Mouse (Mus musculus): ENCODE results near the gene Rufy1. TPM values are rescaled to one million over a fixed set of nuclear protein-coding genes. Genes with fewer than 3 reads are reported as not detected.
A peak's percentile ranks its signal among the peaks of the same experiment; 100 is the strongest.

Rufy1 gene
- total and polyA plus RNA-seq, 3 experiments = 17.8 to 18.4 TPM; not detected in 1

DNA sequence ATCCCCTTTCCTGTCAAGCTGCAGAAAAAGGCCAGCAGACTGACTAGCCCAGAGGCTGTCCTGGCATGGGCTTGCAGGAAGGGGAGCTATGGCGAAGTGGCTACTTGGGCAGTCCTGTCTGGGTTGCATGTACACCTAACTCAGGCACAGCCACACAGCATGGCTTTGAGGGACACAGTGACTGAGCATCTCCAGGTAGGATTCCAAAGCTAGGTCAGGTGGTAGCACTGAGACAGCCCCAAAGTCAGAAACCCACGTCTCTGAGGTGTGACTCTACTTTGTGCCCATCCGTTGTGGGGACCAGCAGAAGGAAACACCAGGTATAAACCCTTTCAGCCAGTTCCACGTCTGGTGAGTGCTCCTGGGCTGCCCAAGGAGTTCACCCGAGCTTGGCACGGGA, 37.6 kb downstream of the Rufy1 start:
- H3K36me3 ChIP-seq (ENCODE audit: control insufficient read depth in 1 of 2, insufficient read depth in 2 of 2, low read length in 2 of 2) = no peaks in the 10 kb centered on the region; a peak in 1 of 4 replicates
- no peaks in the 10 kb centered on the region for H3K79me2 ChIP-seq (ENCODE audit: control insufficient read depth, insufficient read depth, low read length, poor library complexity)
- TF ChIP-seq POLR2AphosphoS2 (IDR thresholded peaks at IDR 0.05; ENCODE audit: low read length) = no peak
- no peak for TF ChIP-seq ZKSCAN1 (IDR thresholded peaks at IDR 0.05; ENCODE audit: low read depth, low read length)
- TF ChIP-seq ZMIZ1 (IDR thresholded peaks at IDR 0.05; ENCODE audit: low read depth, low read length) = no peak
- no peak for TF ChIP-seq MEF2A (IDR thresholded peaks at IDR 0.05; ENCODE audit: extremely low read depth, insufficient replicate concordance, low read depth, low read length, poor library complexity, severe bottlenecking)
- TF ChIP-seq TCF12 (IDR thresholded peaks at IDR 0.05; ENCODE audit: low read depth, low read length) = no peak
- TF ChIP-seq GATA1 (IDR thresholded peaks at IDR 0.05; ENCODE audit: low read depth, low read length) = no peak
- TF ChIP-seq ETS1 (IDR thresholded peaks at IDR 0.05; ENCODE audit: low read depth, low read length) = no peak
- TF ChIP-seq MYC (IDR thresholded peaks at IDR 0.05; ENCODE audit: low read depth, low read length) = no peak
- TF ChIP-seq MXI1 (IDR thresholded peaks at IDR 0.05; ENCODE audit: low read depth, low read length) = no peak
- TF ChIP-seq SMC3 (IDR thresholded peaks at IDR 0.05; ENCODE audit: low read depth, low read length) = no peak
- no peak for TF ChIP-seq SIN3A (IDR thresholded peaks at IDR 0.05; ENCODE audit: low read length)
- no peak for TF ChIP-seq USF1 (IDR thresholded peaks at IDR 0.05; ENCODE audit: low read depth, low read length)
- no peaks in the 10 kb centered on the region for H3K27me3 ChIP-seq (ENCODE audit: control insufficient read depth in 1 of 2, insufficient read depth in 2 of 2, low read length in 2 of 2)
- DNase-seq (ENCODE audit: low read depth, low spot score) = no peak
- no peaks in the 10 kb centered on the region; a peak in 1 of 4 replicates for H3K4me1 ChIP-seq (ENCODE audit: control insufficient read depth in 1 of 2, insufficient read depth in 2 of 2, low read length in 2 of 2)
- no peaks in the 10 kb centered on the region for H3K9me3 ChIP-seq (replicated peaks; ENCODE audit: insufficient read depth, low read length)
- H3K9ac ChIP-seq (ENCODE audit: control insufficient read depth, low read depth, low read length, poor library complexity, severe bottlenecking) = no peak overlapping the region
- no peak overlapping the region for H3K4me3 ChIP-seq (ENCODE audit: control insufficient read depth in 1 of 2, insufficient read depth in 1 of 2, low read depth in 2 of 2, low read length in 2 of 2)
- no peak overlapping the region for H3K27ac ChIP-seq (ENCODE audit: control insufficient read depth, low read depth, low read length)

DNA sequence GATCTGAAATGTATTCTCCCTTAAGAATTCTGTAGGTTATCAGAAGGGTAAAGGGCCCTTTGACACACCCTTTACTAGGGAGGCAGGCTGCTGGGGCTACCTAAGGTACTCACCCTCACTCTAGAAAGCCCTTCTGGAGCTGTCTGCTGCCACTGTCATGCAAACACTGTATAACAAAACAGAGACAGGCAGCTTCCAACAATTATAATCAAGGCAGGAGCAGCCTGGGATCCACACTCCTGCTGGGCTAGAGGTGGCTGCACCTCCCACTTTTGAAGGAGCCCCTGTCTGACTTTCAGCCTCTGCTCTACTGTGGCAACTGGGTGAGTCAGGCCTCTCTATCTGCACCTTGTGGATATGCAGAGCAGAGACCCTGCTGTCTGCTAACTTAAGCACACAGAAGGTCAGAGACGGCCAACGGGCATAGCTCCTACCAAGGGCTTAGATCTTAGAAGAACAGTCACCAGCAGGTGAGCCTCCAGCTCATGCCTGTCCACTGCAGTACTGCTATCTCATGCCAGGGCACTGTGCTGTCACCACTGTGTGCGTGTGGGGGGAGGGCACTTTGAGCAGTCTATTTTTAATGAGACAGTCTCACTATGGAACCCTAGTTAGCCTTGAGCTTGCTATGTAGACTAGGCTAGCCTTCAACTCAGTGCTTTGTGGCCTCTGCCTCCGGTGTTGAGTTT, 39.5 kb downstream of the Rufy1 start:
- no peak for DNase-seq (ENCODE audit: low read depth, low spot score)
- Histone ChIP-seq H3K27ac (ENCODE audit: control insufficient read depth, low read depth, low read length) (no peak overlapping the region), H3K4me1 (ENCODE audit: control insufficient read depth in 1 of 2, insufficient read depth in 2 of 2, low read length in 2 of 2) (no peaks in the 10 kb centered on the region; a peak in 1 of 4 replicates), H3K36me3 (ENCODE audit: control insufficient read depth in 1 of 2, insufficient read depth in 2 of 2, low read length in 2 of 2) (peaks cover 0 to 3% of the 10 kb centered on the region in 2 experiments; a peak in 2 of 4 replicates), H3K79me2 (ENCODE audit: control insufficient read depth, insufficient read depth, low read length, poor library complexity) (no peaks in the 10 kb centered on the region), H3K9ac (ENCODE audit: control insufficient read depth, low read depth, low read length, poor library complexity, severe bottlenecking) (no peak overlapping the region), H3K27me3 (ENCODE audit: control insufficient read depth in 1 of 2, insufficient read depth in 2 of 2, low read length in 2 of 2) (no peaks in the 10 kb centered on the region), H3K9me3 (replicated peaks; ENCODE audit: insufficient read depth, low read length) (no peaks in the 10 kb centered on the region), H3K4me3 (ENCODE audit: control insufficient read depth in 1 of 2, insufficient read depth in 1 of 2, low read depth in 2 of 2, low read length in 2 of 2) (no peak overlapping the region)
- no peak for TF ChIP-seq TAL1 (IDR thresholded peaks at IDR 0.05; ENCODE audit: low read length)
- TF ChIP-seq CTCF (IDR thresholded peaks at IDR 0.05 in 2 of 3, conservative IDR thresholded peaks at IDR 0.05 in 1 of 3; ENCODE audit: control insufficient read depth in 1 of 3, insufficient read depth in 1 of 3, low read depth in 2 of 3, low read length in 3 of 3, poor library complexity in 1 of 3, severe bottlenecking in 1 of 3) = peak in 2 of 3 experiments; percentile 16 to 17; a peak in 2 of 6 replicates

DNA sequence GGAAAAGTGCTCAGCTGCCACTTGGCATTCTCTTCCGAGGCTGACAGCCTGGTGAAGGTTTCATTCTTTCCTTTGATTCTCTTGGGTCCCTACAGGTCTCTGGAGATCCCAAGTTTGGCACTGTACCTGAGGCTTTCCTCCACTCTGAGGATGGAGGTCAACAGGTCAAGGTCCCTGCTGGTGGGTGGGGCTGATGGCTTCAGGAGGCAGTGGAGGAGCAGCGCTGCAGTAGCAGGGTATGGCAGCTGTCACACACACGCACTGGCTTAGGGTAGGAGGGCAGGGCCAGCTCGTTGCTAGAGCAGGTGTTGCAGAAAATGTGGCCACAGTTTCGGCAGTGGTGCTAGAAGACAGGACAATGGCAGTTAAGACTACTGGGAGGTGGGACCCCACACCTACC, 41.3 kb downstream of the Rufy1 start:
- no peak overlapping the region for H3K9ac ChIP-seq (ENCODE audit: control insufficient read depth, low read depth, low read length, poor library complexity, severe bottlenecking)
- no peak overlapping the region for H3K27ac ChIP-seq (ENCODE audit: control insufficient read depth, low read depth, low read length)
- H3K4me1 ChIP-seq (ENCODE audit: control insufficient read depth in 1 of 2, insufficient read depth in 2 of 2, low read length in 2 of 2) = no peaks in the 10 kb centered on the region; a peak in 1 of 4 replicates
- H3K27me3 ChIP-seq (ENCODE audit: control insufficient read depth in 1 of 2, insufficient read depth in 2 of 2, low read length in 2 of 2) = no peaks in the 10 kb centered on the region
- DNase-seq (ENCODE audit: low read depth, low spot score) = no peak
- no peaks in the 10 kb centered on the region for H3K9me3 ChIP-seq (replicated peaks; ENCODE audit: insufficient read depth, low read length)
- no peak for TF ChIP-seq E2F4 (IDR thresholded peaks at IDR 0.05; ENCODE audit: borderline replicate concordance, low read depth, low read length)
- TF ChIP-seq CHD2 (IDR thresholded peaks at IDR 0.05; ENCODE audit: low read length) = no peak
- TF ChIP-seq MYB (IDR thresholded peaks at IDR 0.05; ENCODE audit: low read depth, low read length) = no peak
- no peak for TF ChIP-seq ZC3H11A (IDR thresholded peaks at IDR 0.05; ENCODE audit: low read depth, low read length)
- TF ChIP-seq ZKSCAN1 (IDR thresholded peaks at IDR 0.05; ENCODE audit: low read depth, low read length) = no peak
- no peak for TF ChIP-seq CHD1 (IDR thresholded peaks at IDR 0.05; ENCODE audit: low read depth, low read length)
- TF ChIP-seq MEF2A (IDR thresholded peaks at IDR 0.05; ENCODE audit: extremely low read depth, insufficient replicate concordance, low read depth, low read length, poor library complexity, severe bottlenecking) = no peak
- TF ChIP-seq USF2 (IDR thresholded peaks at IDR 0.05; ENCODE audit: borderline replicate concordance in 1 of 2, insufficient read depth in 1 of 2, low read depth in 1 of 2, low read length in 2 of 2) = no peak
- no peak for TF ChIP-seq ETS1 (IDR thresholded peaks at IDR 0.05; ENCODE audit: low read depth, low read length)
- TF ChIP-seq TBP (IDR thresholded peaks at IDR 0.05; ENCODE audit: low read depth, low read length) = no peak
- TF ChIP-seq TAL1 (IDR thresholded peaks at IDR 0.05; ENCODE audit: low read length) = no peak
- no peak for TF ChIP-seq GATA1 (IDR thresholded peaks at IDR 0.05; ENCODE audit: low read depth, low read length)
- TF ChIP-seq POLR2AphosphoS5 (IDR thresholded peaks at IDR 0.05; ENCODE audit: borderline replicate concordance, low read depth, low read length) = no peak
- no peak for TF ChIP-seq MAX (IDR thresholded peaks at IDR 0.05; ENCODE audit: low read length)
- no peak for TF ChIP-seq MXI1 (IDR thresholded peaks at IDR 0.05; ENCODE audit: low read depth, low read length)
- TF ChIP-seq SMC3 (IDR thresholded peaks at IDR 0.05; ENCODE audit: low read depth, low read length) = no peak
- no peak for TF ChIP-seq ZMIZ1 (IDR thresholded peaks at IDR 0.05; ENCODE audit: low read depth, low read length)
- TF ChIP-seq EP300 (IDR thresholded peaks at IDR 0.05; ENCODE audit: low read depth in 1 of 2, low read length in 2 of 2) = no peak
- H3K4me3 ChIP-seq (ENCODE audit: control insufficient read depth in 1 of 2, insufficient read depth in 1 of 2, low read depth in 2 of 2, low read length in 2 of 2) = no peak overlapping the region
- H3K79me2 ChIP-seq (ENCODE audit: control insufficient read depth, insufficient read depth, low read length, poor library complexity) = no peaks in the 10 kb centered on the region
- H3K36me3 ChIP-seq (ENCODE audit: control insufficient read depth in 1 of 2, insufficient read depth in 2 of 2, low read length in 2 of 2) = peaks cover 4 to 14% of the 10 kb centered on the region in 2 experiments
